Comparison of ENCODE assay signal across 8 mouse cellular contexts in the genomic region with DNA sequence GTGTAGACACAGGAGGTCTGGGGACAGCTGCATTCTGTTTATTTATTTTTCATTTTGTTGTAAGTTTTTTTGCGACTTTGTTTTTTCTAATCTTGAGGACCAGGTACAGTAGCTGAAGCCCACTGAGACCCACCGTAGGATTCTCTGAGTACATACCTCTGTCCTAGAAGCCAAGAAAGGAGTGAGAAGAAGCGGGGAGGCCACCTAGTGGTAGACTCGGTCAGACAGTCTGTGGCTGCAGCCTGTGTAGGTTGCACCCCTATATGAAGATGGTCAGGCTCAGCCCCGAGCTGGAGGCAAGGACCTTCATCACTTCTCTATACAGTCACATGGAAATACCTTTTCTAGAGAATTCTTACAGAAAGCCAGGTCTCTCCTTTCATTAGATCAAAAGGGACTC.
A peak's percentile ranks its signal among the peaks of the same experiment; 100 is the strongest.
DNase-seq lines count a peak whose midpoint lies in the region; ATAC-seq and TF ChIP-seq lines count a peak whose summit lies in the region.

No protein-coding gene starts in this region.

- no peak for ATAC-seq in CD4-positive, CD25-positive, alpha-beta regulatory T cell, adult 4 months
- ATAC-seq in kidney, embryonic 16.5 days (ENCODE audit: low FRiP score, low TSS enrichment): no peak
- ATAC-seq in limb, embryonic 11.5 days (ENCODE audit: insufficient number of reproducible peaks, low FRiP score, low TSS enrichment, low read depth): no peak

- DNase-seq in CD4-positive, CD25-positive, alpha-beta regulatory T cell, adult 2 months (ENCODE audit: low read depth, low spot score): peak; percentile 27
- DNase-seq in kidney, adult 2 months: peak; percentile 37
- DNase-seq in limb, embryonic 11.5 days (ENCODE audit: low spot score): peak; percentile 66
- DNase-seq in frontal cortex, postnatal 14 days (ENCODE audit: low spot score in 2 of 2): no peak
- DNase-seq in natural killer cell, adult 2 months (ENCODE audit: low spot score in 2 of 2): no peak

- no peaks in the 10 kb centered on the region for H3K4me1 ChIP-seq in kidney, adult 2 months (ENCODE audit: control insufficient read depth, insufficient read depth, low read length)
- H3K4me1 ChIP-seq in kidney, embryonic 16.5 days (ENCODE audit: insufficient read depth, low read length): no peaks in the 10 kb centered on the region
- no peaks in the 10 kb centered on the region for H3K4me1 ChIP-seq in ES-Bruce4 (ENCODE audit: control insufficient read depth, insufficient read depth, low read length)
- no peaks in the 10 kb centered on the region for H3K4me1 ChIP-seq in limb, embryonic 11.5 days (ENCODE audit: control insufficient read depth, insufficient read depth, low read length)

- H3K4me3 ChIP-seq in kidney, adult 2 months (ENCODE audit: insufficient read depth, low read depth, low read length): no peak overlapping the region
- no peak overlapping the region for H3K4me3 ChIP-seq in kidney, embryonic 16.5 days (ENCODE audit: low read length)
- no peak overlapping the region for H3K4me3 ChIP-seq in ES-Bruce4 (ENCODE audit: low read depth, low read length)
- no peak overlapping the region for H3K4me3 ChIP-seq in limb, embryonic 11.5 days (ENCODE audit: low read depth, low read length)

- no peaks in the 10 kb centered on the region for H3K27me3 ChIP-seq in kidney, adult 2 months (replicated peaks; ENCODE audit: control insufficient read depth, insufficient read depth, low read length)
- no peaks in the 10 kb centered on the region for H3K27me3 ChIP-seq in kidney, embryonic 16.5 days (ENCODE audit: insufficient read depth, low read length)
- no peaks in the 10 kb centered on the region for H3K27me3 ChIP-seq in ES-Bruce4 (ENCODE audit: control insufficient read depth, insufficient read depth, low read length, poor library complexity, severe bottlenecking)
- no peaks in the 10 kb centered on the region for H3K27me3 ChIP-seq in limb, embryonic 11.5 days (ENCODE audit: control insufficient read depth, insufficient read depth, low read length)

- H3K4me2 ChIP-seq in kidney, embryonic 16.5 days (replicated peaks; ENCODE audit: low read depth, low read length): no peak overlapping the region
- no peak overlapping the region for H3K4me2 ChIP-seq in limb, embryonic 11.5 days (ENCODE audit: low read depth, severe bottlenecking)

- no peak for TF ChIP-seq POLR2A in kidney, adult 2 months (IDR thresholded peaks at IDR 0.05; ENCODE audit: low read depth, low read length)
- TF ChIP-seq POLR2A in ES-Bruce4 (IDR thresholded peaks at IDR 0.05; ENCODE audit: insufficient read depth, low read length): no peak

- 71% methylated on average over 5 of the region's 5 CpGs for WGBS in kidney, adult 2 months
- 58% methylated on average over 5 of the region's 5 CpGs for WGBS in kidney, embryonic 16.5 days
- WGBS in limb, embryonic 11.5 days: 65% methylated on average over 5 of the region's 5 CpGs

- no peak overlapping the region for H3K27ac ChIP-seq in kidney, adult 2 months (ENCODE audit: insufficient read depth, low read depth, low read length)
- no peak overlapping the region for H3K27ac ChIP-seq in kidney, embryonic 16.5 days (ENCODE audit: low read length)
- no peak overlapping the region for H3K27ac ChIP-seq in ES-Bruce4 (ENCODE audit: insufficient read depth, low read length)
- H3K27ac ChIP-seq in limb, embryonic 11.5 days (replicated peaks; ENCODE audit: low read depth, low read length): no peak overlapping the region

- TF ChIP-seq EP300 in ES-Bruce4 (IDR thresholded peaks at IDR 0.05; ENCODE audit: insufficient read depth, low read depth, low read length): 0 out of 2 replicates have a peak, but pooled peaks have one; percentile 6

- TF ChIP-seq CTCF in kidney, adult 2 months (conservative IDR thresholded peaks at IDR 0.05; ENCODE audit: insufficient read depth, insufficient read length, low read depth, low read length): peak; percentile 49; the same call in 1 of the 2 replicates
- TF ChIP-seq CTCF in ES-Bruce4 (IDR thresholded peaks at IDR 0.05; ENCODE audit: low read depth, low read length): peak; percentile 77

- no peaks in the 10 kb centered on the region for H3K9me3 ChIP-seq in kidney, embryonic 16.5 days (ENCODE audit: low read length)
- no peaks in the 10 kb centered on the region for H3K9me3 ChIP-seq in ES-Bruce4 (replicated peaks; ENCODE audit: control insufficient read depth, insufficient read depth, low read length, poor library complexity, severe bottlenecking)
- H3K9me3 ChIP-seq in limb, embryonic 11.5 days (ENCODE audit: control insufficient read depth, low read length): no peaks in the 10 kb centered on the region

- H3K36me3 ChIP-seq in kidney, adult 2 months (ENCODE audit: control insufficient read depth, insufficient read depth, low read length): no peaks in the 10 kb centered on the region; the same call in none of the 2 replicates
- H3K36me3 ChIP-seq in kidney, embryonic 16.5 days (ENCODE audit: insufficient read depth, low read length): peaks cover 46% of the 10 kb centered on the region
- H3K36me3 ChIP-seq in ES-Bruce4 (ENCODE audit: control insufficient read depth, insufficient read depth, low read length, poor library complexity, severe bottlenecking): peaks cover 11% of the 10 kb centered on the region
- H3K36me3 ChIP-seq in limb, embryonic 11.5 days (ENCODE audit: control insufficient read depth, insufficient read depth, low read length): peaks cover 18% of the 10 kb centered on the region; the same call in 1 of the 2 replicates

- H3K9ac ChIP-seq in kidney, embryonic 16.5 days (replicated peaks; ENCODE audit: low read length): no peak overlapping the region
- H3K9ac ChIP-seq in ES-Bruce4 (ENCODE audit: low read depth, poor library complexity, severe bottlenecking): no peak overlapping the region
- H3K9ac ChIP-seq in limb, embryonic 11.5 days (ENCODE audit: low read length): no peak overlapping the region

Comparison
In these comparisons a context has a peak if more than half of its experiments do, and no peak if none do; other contexts are left out.
1. DNase-seq: peak in CD4-positive, CD25-positive, alpha-beta regulatory T cell, adult 2 months (single experiment), kidney, adult 2 months (single experiment) and limb, embryonic 11.5 days (single experiment); none in frontal cortex, postnatal 14 days (0 of 2) and natural killer cell, adult 2 months (0 of 2).